8 mouse cellular contexts compared by ENCODE assay signal in genomic region chr1:64532589-64533470, GRCm38 (mm10). TPM values are rescaled to one million over a fixed set of nuclear protein-coding genes. Genes with fewer than 3 reads are reported as not detected.
DNase-seq lines count a peak whose midpoint lies in the region; ATAC-seq lines count a peak whose summit lies in the region.

TSS of gene Creb1 (plus strand) at chr1:64532645.

- H3K27me3 ChIP-seq in heart, embryonic 10.5 days (ENCODE audit: insufficient read depth, poor library complexity, severe bottlenecking) = no peaks in the 10 kb centered on the region
- no peaks in the 10 kb centered on the region for H3K27me3 ChIP-seq in kidney, embryonic 15.5 days

- DNase-seq in B cell, adult 2 months = peak; percentile 95 to 96
- peak; percentile 99 for DNase-seq in brain, adult 2 months (ENCODE audit: low read depth, low spot score)
- DNase-seq in heart, embryonic 10.5 days (ENCODE audit: low spot score) = peak; percentile 99
- peak; percentile 99 for DNase-seq in liver
- DNase-seq in spleen, postnatal 4 days (ENCODE audit: low spot score in 2 of 2) = peak; percentile 98 to 99

- peak within 1 kb of the TSS; percentile 97 for H3K9ac ChIP-seq in kidney, embryonic 15.5 days

- H3K9me3 ChIP-seq in heart, embryonic 10.5 days = no peaks in the 10 kb centered on the region
- H3K9me3 ChIP-seq in kidney, embryonic 15.5 days (replicated peaks) = 0 out of 2 replicates have a peak, but pooled peaks cover 2% of the 10 kb centered on the region

- peak; percentile 89 for ATAC-seq in erythroblast, adult 5-6 weeks (replicated peaks; ENCODE audit: low FRiP score, poor library complexity, severe bottlenecking)
- ATAC-seq in kidney, embryonic 15.5 days (replicated peaks; ENCODE audit: low FRiP score) = peak; percentile 98
- peak; percentile 79 for ATAC-seq in monocyte, adult 5-6 weeks (replicated peaks; ENCODE audit: insufficient number of reproducible peaks, low FRiP score, low TSS enrichment, poor library complexity, severe bottlenecking)

- H3K4me2 ChIP-seq in kidney, embryonic 15.5 days = peak within 1 kb of the TSS; percentile 89

- H3K4me1 ChIP-seq in heart, embryonic 10.5 days = peaks cover 17% of the 10 kb centered on the region; the same call in 1 of the 2 replicates
- H3K4me1 ChIP-seq in kidney, embryonic 15.5 days = peaks cover 27% of the 10 kb centered on the region

- 6% methylated on average over 118 of the region's 119 CpGs for WGBS in heart, embryonic 10.5 days
- under 1% methylated on average over 90 of the region's 119 CpGs for WGBS in kidney, embryonic 15.5 days

- peaks cover 3% of the 10 kb centered on the region for H3K36me3 ChIP-seq in heart, embryonic 10.5 days
- H3K36me3 ChIP-seq in kidney, embryonic 15.5 days = peaks cover 4% of the 10 kb centered on the region; the same call in 1 of the 2 replicates

- peak within 1 kb of the TSS; percentile 85 for H3K4me3 ChIP-seq in heart, embryonic 10.5 days
- H3K4me3 ChIP-seq in kidney, embryonic 15.5 days (replicated peaks) = peak within 1 kb of the TSS; percentile 84

- peak within 1 kb of the TSS; percentile 99 for H3K27ac ChIP-seq in heart, embryonic 10.5 days
- H3K27ac ChIP-seq in kidney, embryonic 15.5 days = peak within 1 kb of the TSS; percentile 100

RNA-seq across cellular contexts. Expression of gene Creb1, which starts in this region (rescaled TPM):
- 20.6 and 34.9 TPM in 2 replicates for total RNA-seq in erythroblast, adult 5-6 weeks (2015; ENCODE audit: low replicate concordance)
- total RNA-seq in erythroblast, adult 5-6 weeks (2017; ENCODE audit: low replicate concordance) = 18.1 and 42.5 TPM in 2 replicates
- polyA plus RNA-seq in heart, embryonic 10.5 days (2016; fragmentation: Nextera tagmentation; extraction: Ambion mirVana) = 27.2 and 29.1 TPM in 2 replicates
- 33.3 and 36.1 TPM in 2 replicates for polyA plus RNA-seq in kidney, embryonic 15.5 days (2015; fragmentation: Nextera tagmentation; extraction: Ambion mirVana)
- 83.1 to 134 TPM (median 89.6 TPM) in 3 replicates for total RNA-seq in monocyte, adult 5-6 weeks (2017)

Comparison
In these comparisons a context has a peak if more than half of its experiments do, and no peak if none do; other contexts are left out.
1. Peak in every context shown above with its lines: DNase-seq, ATAC-seq, H3K4me3 ChIP-seq and H3K27ac ChIP-seq.